In genomic region chr9:75023150-75023894, GRCm38 (mm10) we compare ENCODE assay signal across 30 mouse cellular contexts. TPM values are rescaled to one million over a fixed set of nuclear protein-coding genes. Genes with fewer than 3 reads are reported as not detected.
DNase-seq lines count a peak whose midpoint lies in the region; ATAC-seq and TF ChIP-seq lines count a peak whose summit lies in the region.
"Had no signal": no experiment of that assay in that cellular context is flagged by ENCODE, and none has a peak within 500 bp of the region (broad histone marks: within the 10 kb centered on the region; RNA-seq: fewer than 3 reads in every experiment).

No protein-coding gene starts in this region.

- intact Hi-C loops in gastrocnemius, adult 2 months (cut with DNase I): no loop called here

- no peak for TF ChIP-seq POLR2A in CH12.LX (IDR thresholded peaks at IDR 0.05; ENCODE audit: low read depth, low read length)

- in situ Hi-C loops in CH12.LX (cut with MboI; ENCODE audit: low pct_ligation_motif_present, low pct_unique_long_range_greater_than_20kb, low sequenced_read_pairs): loop anchor here (10.0 kb wide), 1 partner anchor 119 kb away; no protein-coding TSS in a partner anchor

- 34% methylated on average over 5 of the region's 5 CpGs for WGBS in intestine, postnatal 0 days
- 61% methylated on average over 5 of the region's 5 CpGs for WGBS in liver, postnatal 0 days (ENCODE audit: insufficient replicate concordance)

- H3K79me2 ChIP-seq in CH12.LX (replicated peaks; ENCODE audit: control insufficient read depth, extremely low read depth, insufficient read depth, poor library complexity, severe bottlenecking): no peaks in the 10 kb centered on the region

- peaks cover 27 to 38% of the 10 kb centered on the region in 2 experiments for H3K36me3 ChIP-seq in CH12.LX (replicated peaks in 1 of 2; ENCODE audit: control insufficient read depth in 1 of 2, insufficient read depth in 1 of 2, low read length in 1 of 2)
- peaks cover 16% of the 10 kb centered on the region for H3K36me3 ChIP-seq in intestine, postnatal 0 days (ENCODE audit: control insufficient read depth, insufficient read depth)
- peaks cover 21% of the 10 kb centered on the region for H3K36me3 ChIP-seq in liver, postnatal 0 days (replicated peaks; ENCODE audit: insufficient read depth, low read length)

- no peak for TF ChIP-seq RAD21 in CH12.LX (IDR thresholded peaks at IDR 0.05; ENCODE audit: low read depth, low read length)

- peak overlapping the region; percentile 59; the same call in 1 of the 2 replicates for H3K27ac ChIP-seq in gastrocnemius, adult 2 months
- peak overlapping the region; percentile 34; the same call in 1 of the 2 replicates for H3K27ac ChIP-seq in CH12.LX (ENCODE audit: insufficient read depth, low read depth)
- H3K27ac ChIP-seq in intestine, postnatal 0 days (ENCODE audit: low read depth, low read length): no peak overlapping the region
- peak overlapping the region; percentile 31; the same call in 1 of the 2 replicates for H3K27ac ChIP-seq in liver, postnatal 0 days (ENCODE audit: low read depth)
- H3K27ac ChIP-seq: embryonic facial prominence, embryonic 12.5 days; forebrain, embryonic 10.5 days; forebrain, embryonic 15.5 days; heart, embryonic 13.5 days; hindbrain, embryonic 10.5 days; hindbrain, embryonic 15.5 days; kidney, postnatal 0 days; limb, embryonic 10.5 days; neural tube, embryonic 12.5 days had no signal

- no peaks in the 10 kb centered on the region for H3K9me3 ChIP-seq in CH12.LX (replicated peaks; ENCODE audit: low read length)
- no peaks in the 10 kb centered on the region for H3K9me3 ChIP-seq in intestine, postnatal 0 days (ENCODE audit: control insufficient read depth)
- no peaks in the 10 kb centered on the region for H3K9me3 ChIP-seq in liver, postnatal 0 days (ENCODE audit: low read length)
- H3K9me3 ChIP-seq: embryonic facial prominence, embryonic 12.5 days; forebrain, embryonic 10.5 days; forebrain, embryonic 15.5 days; heart, embryonic 13.5 days; hindbrain, embryonic 10.5 days; hindbrain, embryonic 15.5 days; limb, embryonic 10.5 days; limb, embryonic 15.5 days; neural tube, embryonic 12.5 days had no signal

- peak; percentile 19; the same call in 1 of the 2 replicates for TF ChIP-seq EP300 in CH12.LX (IDR thresholded peaks at IDR 0.05; ENCODE audit: low read length)
- peak; percentile 24; the same call in 1 of the 2 replicates for TF ChIP-seq EP300 in liver, postnatal 0 days (IDR thresholded peaks at IDR 0.05; ENCODE audit: low read depth)

- 0 out of 2 replicates have a peak overlapping the region, but pooled peaks have one; percentile 0 for H3K9ac ChIP-seq in CH12.LX (ENCODE audit: insufficient read depth, low read depth)
- no peak overlapping the region for H3K9ac ChIP-seq in intestine, postnatal 0 days (ENCODE audit: low read depth, low read length)
- H3K9ac ChIP-seq in liver, postnatal 0 days (replicated peaks): no peak overlapping the region
- H3K9ac ChIP-seq: embryonic facial prominence, embryonic 12.5 days; forebrain, embryonic 15.5 days; heart, embryonic 13.5 days; hindbrain, embryonic 15.5 days; limb, embryonic 15.5 days; neural tube, embryonic 12.5 days had no signal

- H3K27me3 ChIP-seq in CH12.LX (replicated peaks): no peaks in the 10 kb centered on the region
- no peaks in the 10 kb centered on the region for H3K27me3 ChIP-seq in intestine, postnatal 0 days (replicated peaks; ENCODE audit: control insufficient read depth, insufficient read depth, low read length)
- H3K27me3 ChIP-seq in liver, postnatal 0 days (ENCODE audit: insufficient read depth, low read length): no peaks in the 10 kb centered on the region
- H3K27me3 ChIP-seq: embryonic facial prominence, embryonic 12.5 days; forebrain, embryonic 15.5 days; heart, embryonic 13.5 days; hindbrain, embryonic 15.5 days; limb, embryonic 15.5 days; neural tube, embryonic 12.5 days had no signal

- TF ChIP-seq CTCF in gastrocnemius, adult 2 months (IDR thresholded peaks at IDR 0.05): no peak
- TF ChIP-seq CTCF in CH12.LX (conservative IDR thresholded peaks at IDR 0.05 in 1 of 2, IDR thresholded peaks at IDR 0.05 in 1 of 2; ENCODE audit: low read depth in 2 of 2, low read length in 2 of 2): no peak
- no peak for TF ChIP-seq CTCF in intestine, postnatal 0 days (IDR thresholded peaks at IDR 0.05; ENCODE audit: low read depth)
- no peak for TF ChIP-seq CTCF in liver, postnatal 0 days (IDR thresholded peaks at IDR 0.05; ENCODE audit: low read depth)

- no peak overlapping the region for H3K4me3 ChIP-seq in gastrocnemius, adult 2 months
- H3K4me3 ChIP-seq in CH12.LX (replicated peaks in 1 of 3; ENCODE audit: low read depth in 2 of 3, low read length in 2 of 3, poor library complexity in 1 of 3): no peak overlapping the region
- no peak overlapping the region for H3K4me3 ChIP-seq in intestine, postnatal 0 days (ENCODE audit: low read depth, low read length)
- H3K4me3 ChIP-seq in liver, postnatal 0 days (ENCODE audit: low read depth, low read length): no peak overlapping the region
- H3K4me3 ChIP-seq: embryonic facial prominence, embryonic 12.5 days; forebrain, embryonic 10.5 days; forebrain, embryonic 15.5 days; heart, embryonic 13.5 days; hindbrain, embryonic 10.5 days; hindbrain, embryonic 15.5 days; limb, embryonic 10.5 days; limb, embryonic 15.5 days; myocyte; neural tube, embryonic 12.5 days had no signal

- dilution Hi-C loops in CH12.LX (cut with MboI; ENCODE audit: extremely low pct_ligation_motif_present, extremely low pct_unique_long_range_greater_than_20kb, low sequenced_read_pairs): no loop called here

- no peak for DNase-seq in gastrocnemius, adult 2 months
- no peak for DNase-seq in gastrocnemius, adult 18-20 months (ENCODE audit: low spot score)
- DNase-seq in CH12.LX (ENCODE audit: extremely low read depth): peak; percentile 28
- peak; percentile 25 for DNase-seq in liver, postnatal 0 days
- DNase-seq in layer of hippocampus, adult 9-10 months (ENCODE audit: low spot score): no peak
- DNase-seq: adrenal gland, postnatal 10 days; cerebellum, adult 8-10 months; cerebellum, postnatal 25 days; heart, postnatal 10 days; kidney, adult 8-10 months; kidney, postnatal 4 days; lung, postnatal 36 days; thymus, adult 18-20 months; thymus, postnatal 25 days had no signal

- ATAC-seq in intestine, postnatal 0 days: peak; percentile 72
- ATAC-seq in liver, postnatal 0 days: peak; percentile 95
- ATAC-seq in activated CD4-positive, CD25-positive, alpha-beta regulatory T cell, adult 4 months: no peak
- ATAC-seq: forebrain, embryonic 15.5 days; inflammation-experienced regulatory T-cells, adult 6 months; midbrain, embryonic 16.5 days had no signal

- H3K4me2 ChIP-seq in CH12.LX (ENCODE audit: insufficient read depth, low read depth, poor library complexity, severe bottlenecking): no peak overlapping the region; the same call in 1 of the 2 replicates
- H3K4me2 ChIP-seq in intestine, postnatal 0 days (replicated peaks; ENCODE audit: low read depth): no peak overlapping the region
- H3K4me2 ChIP-seq in liver, postnatal 0 days (ENCODE audit: low read depth, low read length): no peak overlapping the region
- H3K4me2 ChIP-seq: embryonic facial prominence, embryonic 12.5 days; forebrain, embryonic 15.5 days; heart, embryonic 13.5 days; hindbrain, embryonic 15.5 days; limb, embryonic 15.5 days; midbrain, embryonic 11.5 days; neural tube, embryonic 12.5 days had no signal

- H3K4me1 ChIP-seq in CH12.LX (ENCODE audit: control insufficient read depth in 1 of 2, insufficient read depth in 2 of 2): peaks cover 10 to 51% of the 10 kb centered on the region in 2 experiments; a peak in 3 of 4 replicates
- no peaks in the 10 kb centered on the region for H3K4me1 ChIP-seq in intestine, postnatal 0 days (replicated peaks; ENCODE audit: control insufficient read depth, insufficient read depth, low read length)
- H3K4me1 ChIP-seq in liver, postnatal 0 days (ENCODE audit: insufficient read depth): peaks cover 3% of the 10 kb centered on the region; the same call in 1 of the 2 replicates
- H3K4me1 ChIP-seq: embryonic facial prominence, embryonic 12.5 days; forebrain, embryonic 10.5 days; forebrain, embryonic 15.5 days; hindbrain, embryonic 15.5 days; limb, embryonic 10.5 days; limb, embryonic 15.5 days; neural tube, embryonic 12.5 days had no signal

TF ChIP-seq in CH12.LX, 34 proteins besides CTCF, POLR2A, EP300 and RAD21:
- TF ChIP-seq MEF2A (IDR thresholded peaks at IDR 0.05; ENCODE audit: borderline replicate concordance, low read depth, low read length): peak; percentile 9; the same call in 1 of the 2 replicates
- peak; percentile 73 for TF ChIP-seq ELF1 (IDR thresholded peaks at IDR 0.05; ENCODE audit: low read depth, low read length)
- TF ChIP-seq CHD1 (IDR thresholded peaks at IDR 0.05; ENCODE audit: low read depth, low read length): peak; percentile 99
- 0 out of 2 replicates have a peak, but pooled peaks have one; percentile 12 for TF ChIP-seq TBP (conservative IDR thresholded peaks at IDR 0.05; ENCODE audit: low read depth, low read length)
- no peak for TF ChIP-seq E2F4 (IDR thresholded peaks at IDR 0.05; ENCODE audit: insufficient replicate concordance, low read depth, low read length)

RNA-seq across cellular contexts. Expression of gene Arpp19, which starts 14.1 kb away (rescaled TPM):
- total RNA-seq in gastrocnemius, adult 2 months (2021): 100 to 1,000 TPM; 125 to 160 TPM
- 100 to 1,000 TPM; 171 to 250 TPM for total RNA-seq in gastrocnemius, adult 18-20 months (2021)
- total RNA-seq in CH12.LX (2012; rRNA removed) (244 and 311 TPM in 2 replicates), CH12.LX (2014; rRNA removed) (194 and 233 TPM in 2 replicates)
- 479 and 504 TPM in 2 replicates for polyA plus RNA-seq in CH12.LX (2012; ENCODE audit: insufficient read length, low read depth)
- polyA plus RNA-seq in intestine, postnatal 0 days (2015; fragmentation: Nextera tagmentation; extraction: Ambion mirVana): 383 and 410 TPM in 2 replicates
- 187 and 189 TPM in 2 replicates for polyA plus RNA-seq in liver, postnatal 0 days (2015; fragmentation: Nextera tagmentation; extraction: Ambion mirVana)
- polyA plus RNA-seq in activated CD4-positive, CD25-positive, alpha-beta regulatory T cell, adult 4 months (2017; shearing (Covaris generic)): 100 to 1,000 TPM; 326 to 420 TPM

RNA-seq across cellular contexts. Expression of gene Myo5a, which starts 47.5 kb away (rescaled TPM):
- total RNA-seq in gastrocnemius, adult 2 months (2021): 10 to 100 TPM in 1 of 2 experiments, 1 to 10 TPM in 1; 7.2 to 12.1 TPM
- 10 to 100 TPM in 1 of 2 experiments, 1 to 10 TPM in 1; 9.5 to 12.7 TPM for total RNA-seq in gastrocnemius, adult 18-20 months (2021)
- total RNA-seq in CH12.LX (2012; rRNA removed) (66.6 and 67.8 TPM in 2 replicates), CH12.LX (2014; rRNA removed) (55.0 and 65.7 TPM in 2 replicates)
- polyA plus RNA-seq in CH12.LX (2012; ENCODE audit: insufficient read length, low read depth): 94.6 and 107 TPM in 2 replicates
- 2.9 and 3.1 TPM in 2 replicates for polyA plus RNA-seq in intestine, postnatal 0 days (2015; fragmentation: Nextera tagmentation; extraction: Ambion mirVana)
- polyA plus RNA-seq in liver, postnatal 0 days (2015; fragmentation: Nextera tagmentation; extraction: Ambion mirVana): 1.2 and 1.3 TPM in 2 replicates
- polyA plus RNA-seq in activated CD4-positive, CD25-positive, alpha-beta regulatory T cell, adult 4 months (2017; shearing (Covaris generic)): 10 to 100 TPM in 1 of 2 experiments, 1 to 10 TPM in 1; 5.7 to 10.6 TPM

Comparison
In these comparisons a context has a peak if more than half of its experiments do, and no peak if none do; other contexts are left out.
1. DNase-seq: peak in CH12.LX (single experiment) and liver, postnatal 0 days (single experiment); none in gastrocnemius, adult 2 months (single experiment), gastrocnemius, adult 18-20 months (single experiment) and layer of hippocampus, adult 9-10 months (single experiment).